In the genomic region with DNA sequence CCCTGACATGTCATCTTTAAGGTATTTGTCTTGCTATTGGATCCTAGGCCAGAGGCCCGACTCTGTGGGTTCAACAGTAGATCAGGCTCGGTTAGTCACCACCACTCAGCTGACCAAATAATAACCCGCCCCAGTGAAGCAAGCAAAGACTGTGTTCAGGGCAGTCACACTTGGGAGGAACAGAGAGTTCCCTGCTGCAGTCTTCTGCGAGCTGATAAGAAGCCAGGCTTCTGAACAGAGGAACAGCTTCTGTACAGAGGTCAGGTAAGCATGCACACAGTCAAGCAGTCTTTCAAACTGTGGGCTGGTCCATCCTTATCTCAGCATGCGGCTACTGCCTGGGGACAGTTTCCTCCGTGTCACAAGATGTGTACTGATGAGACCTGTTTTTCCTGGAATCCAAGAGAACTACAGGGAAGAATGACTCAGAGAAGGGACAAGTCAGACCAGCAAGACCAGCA, we compare ENCODE assay signal across 10 mouse cellular contexts. TPM values are rescaled to one million over a fixed set of nuclear protein-coding genes. Genes with fewer than 3 reads are reported as not detected.
A peak's percentile ranks its signal among the peaks of the same experiment; 100 is the strongest.
DNase-seq lines count a peak whose midpoint lies in the region; ATAC-seq and TF ChIP-seq lines count a peak whose summit lies in the region.
"Had no signal": no experiment of that assay in that cellular context is flagged by ENCODE, and none has a peak within 500 bp of the region (broad histone marks: within the 10 kb centered on the region; RNA-seq: fewer than 3 reads in every experiment).

No protein-coding gene starts in this region.

- no peaks in the 10 kb centered on the region for H3K9me3 ChIP-seq in heart, postnatal 0 days (replicated peaks; ENCODE audit: control insufficient read depth, low read length)
- no peaks in the 10 kb centered on the region for H3K9me3 ChIP-seq in liver, embryonic 16.5 days (replicated peaks; ENCODE audit: control insufficient read depth, low read length)
- H3K9me3 ChIP-seq: hindbrain, embryonic 15.5 days; neural tube, embryonic 12.5 days had no signal

- H3K27me3 ChIP-seq in heart, postnatal 0 days (ENCODE audit: control insufficient read depth, insufficient read depth, low read length), result no peaks in the 10 kb centered on the region
- H3K27me3 ChIP-seq in liver, embryonic 16.5 days (ENCODE audit: control insufficient read depth, insufficient read depth, low read depth, low read length), result no peaks in the 10 kb centered on the region
- H3K27me3 ChIP-seq: hindbrain, embryonic 15.5 days; neural tube, embryonic 12.5 days had no signal

- H3K36me3 ChIP-seq in heart, postnatal 0 days (replicated peaks; ENCODE audit: control insufficient read depth, insufficient read depth, low read length), result no peaks in the 10 kb centered on the region
- H3K36me3 ChIP-seq in liver, embryonic 16.5 days (ENCODE audit: control insufficient read depth, insufficient read depth), result no peaks in the 10 kb centered on the region
- H3K36me3 ChIP-seq: hindbrain, embryonic 15.5 days; neural tube, embryonic 12.5 days had no signal

- H3K9ac ChIP-seq in heart, postnatal 0 days (replicated peaks; ENCODE audit: low read depth, low read length), result no peak overlapping the region
- H3K9ac ChIP-seq in liver, embryonic 16.5 days (ENCODE audit: low read depth, low read length), result peak overlapping the region; percentile 61
- H3K9ac ChIP-seq: hindbrain, embryonic 15.5 days; neural tube, embryonic 12.5 days had no signal

- H3K27ac ChIP-seq in heart, postnatal 0 days (ENCODE audit: low read depth), result no peak overlapping the region
- peak overlapping the region; percentile 99 for H3K27ac ChIP-seq in liver, embryonic 16.5 days (ENCODE audit: low read length)
- H3K27ac ChIP-seq: hindbrain, embryonic 15.5 days; neural tube, embryonic 12.5 days had no signal

- TF ChIP-seq CTCF in heart, postnatal 0 days (IDR thresholded peaks at IDR 0.05; ENCODE audit: low read depth), result no peak

- H3K4me1 ChIP-seq in heart, postnatal 0 days (ENCODE audit: control insufficient read depth, insufficient read depth), result peaks cover 12% of the 10 kb centered on the region
- peaks cover 72% of the 10 kb centered on the region for H3K4me1 ChIP-seq in liver, embryonic 16.5 days (ENCODE audit: control insufficient read depth, low read depth, low read length)
- H3K4me1 ChIP-seq: hindbrain, embryonic 15.5 days; neural tube, embryonic 12.5 days had no signal

- WGBS in heart, postnatal 0 days, result 26% methylated on average over 6 of the region's 6 CpGs
- 17% methylated on average over 6 of the region's 6 CpGs for WGBS in liver, embryonic 16.5 days (ENCODE audit: insufficient replicate concordance)

- peak; percentile 73 for ATAC-seq in heart, postnatal 0 days (ENCODE audit: insufficient read depth, low read depth)
- ATAC-seq in liver, embryonic 16.5 days (ENCODE audit: low read depth), result peak; percentile 95
- no peak for ATAC-seq in frontal cortex, adult (ENCODE audit: low TSS enrichment)

- no peak; the same call in 1 of the 2 replicates for TF ChIP-seq EP300 in heart, postnatal 0 days (IDR thresholded peaks at IDR 0.05; ENCODE audit: low read depth)

- DNase-seq in 416B (ENCODE audit: low read depth) (peak; percentile 64), adipocyte (ENCODE audit: low spot score) (peak; percentile 65)
- peak; percentile 42 for DNase-seq in heart, postnatal 0 days (ENCODE audit: low spot score)
- no peak for DNase-seq in left cerebral cortex, adult 11 months (ENCODE audit: low spot score)
- no peak for DNase-seq in cerebellum, adult 11-12 months
- no peak for DNase-seq in cerebellum, adult 18-20 months

- no peak overlapping the region for H3K4me3 ChIP-seq in heart, postnatal 0 days (ENCODE audit: low read depth, low read length)
- peak overlapping the region; percentile 4; the same call in 1 of the 2 replicates for H3K4me3 ChIP-seq in liver, embryonic 16.5 days (ENCODE audit: low read depth, low read length)
- H3K4me3 ChIP-seq: hindbrain, embryonic 15.5 days; neural tube, embryonic 12.5 days had no signal

- H3K4me2 ChIP-seq in heart, postnatal 0 days (ENCODE audit: low read depth, low read length), result no peak overlapping the region
- H3K4me2 ChIP-seq in liver, embryonic 16.5 days (ENCODE audit: low read depth, low read length), result peak overlapping the region; percentile 60
- H3K4me2 ChIP-seq: hindbrain, embryonic 15.5 days; neural tube, embryonic 12.5 days had no signal

RNA-seq across cellular contexts. Expression of a gene that starts 46.5 kb away (rescaled TPM):
- 32.3 and 33.8 TPM in 2 replicates for total RNA-seq in heart, postnatal 0 days (2014; rRNA removed; ENCODE audit: low replicate concordance)
- polyA plus RNA-seq in heart, postnatal 0 days (2015; fragmentation: Nextera tagmentation; extraction: Ambion mirVana), result 28.8 and 30.1 TPM in 2 replicates
- polyA plus RNA-seq in liver, embryonic 16.5 days (2015; fragmentation: Nextera tagmentation; extraction: Ambion mirVana), result 52.2 and 52.8 TPM in 2 replicates

Comparison
In these comparisons a context has a peak if more than half of its experiments do, and no peak if none do; other contexts are left out.
1. DNase-seq: peak in 416B (single experiment), adipocyte (single experiment) and heart, postnatal 0 days (single experiment); none in left cerebral cortex, adult 11 months (single experiment), cerebellum, adult 11-12 months (single experiment) and cerebellum, adult 18-20 months (0 of 2).